Mouse (Mus musculus) cerebellum, adult 2 months (tissue): ENCODE data around the gene Zswim4. TPM values are rescaled to one million over a fixed set of nuclear protein-coding genes. Genes with fewer than 3 reads are reported as not detected.

Source experiments
- DNase-seq, 2 experiments: peaks; one replicate each; pipeline ENCODE4 v3.0.0; 2021
- H3K27ac ChIP-seq: fragments of 200-500 bp; 2 replicates; pipeline ENCODE4 v1.5.1; 2012; ENCODE audit warnings: low read length, control low read depth, inconsistent platforms; ENCODE audit not compliant: insufficient read depth
- H3K27me3 ChIP-seq: fragments of 200-500 bp; 2 replicates; pipeline ENCODE4 v1.6.1; 2012; ENCODE audit warnings: inconsistent platforms, mild to moderate bottlenecking, low read length, moderate library complexity; ENCODE audit not compliant: control insufficient read depth, insufficient read depth
- H3K4me1 ChIP-seq: fragments of 200-500 bp; 2 replicates; pipeline ENCODE4 v1.6.1; 2011; ENCODE audit warnings: low read length; ENCODE audit not compliant: control insufficient read depth, insufficient read depth
- H3K4me3 ChIP-seq: fragments of 200-500 bp; replicated peaks from 2 replicates; pipeline ENCODE3; 2011; ENCODE audit warnings: mild to moderate bottlenecking, low read depth, low read length, control low read depth; ENCODE audit not compliant: insufficient read depth
- CTCF ChIP-seq: fragments of 200-500 bp; IDR thresholded peaks from 2 replicates; pipeline ENCODE4 v1.5.1; 2011; ENCODE audit warnings: low read depth, mild to moderate bottlenecking, control low read depth, low read length, moderate library complexity, borderline replicate concordance; ENCODE audit not compliant: insufficient read depth
- POLR2A ChIP-seq: fragments of 200-500 bp; IDR thresholded peaks from 2 replicates; pipeline ENCODE4 v1.6.1; 2011; ENCODE audit warnings: low read length, control low read depth, borderline replicate concordance; ENCODE audit not compliant: insufficient read depth
- WGBS: fragments of 180-500 bp; shearing (Covaris S2); methylation state at CpG from one replicate; pipeline ENCODE4 v1.1.7; 2018; 5-methylcytosine and 5-hydroxymethylcytosine counted together
- polyA plus RNA-seq: library from polyadenylated mRNA; depleted of rRNA; stranded (reverse); fragments of >200 nt; gene quantifications from 2 replicates; pipeline ENCODE4 v1.2.3, GENCODE M21; 2012; rRNA removed

The Zswim4 gene
- polyA plus RNA-seq, 1 experiment = 14.0 TPM

DNA sequence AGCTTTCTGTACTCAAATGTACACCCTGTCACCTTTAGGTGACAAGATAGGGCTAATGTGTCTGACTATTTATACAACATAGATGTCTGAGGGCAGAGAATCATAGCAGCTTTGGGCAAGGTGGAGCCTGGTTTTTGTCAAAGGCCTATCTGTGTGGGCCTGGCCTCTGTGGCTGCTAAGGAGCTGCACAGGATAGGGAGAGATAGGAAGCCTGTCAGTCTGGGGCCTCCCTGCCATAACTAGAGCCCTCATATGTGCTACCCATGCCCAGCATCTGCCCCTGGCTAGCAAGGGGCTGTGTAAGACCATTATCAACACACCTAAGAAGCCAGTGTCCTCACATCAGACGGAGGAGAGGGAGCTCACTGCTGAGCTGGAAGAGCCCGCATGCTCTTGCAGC lies 69.2 kb downstream of the Zswim4 start:
- Histone ChIP-seq H3K4me3 (no peak overlapping the region), H3K27ac (no peak overlapping the region), H3K4me1 (peaks cover 7% of the 10 kb centered on the region), H3K27me3 (no peaks in the 10 kb centered on the region)
- no peak for DNase-seq
- 93% methylated on average over 2 of the region's 2 CpGs for WGBS
- TF ChIP-seq CTCF (no peak), POLR2A (no peak)

Other genes starting within 250 kb of the Zswim4 start
- gene Samd1, start 239.4 kb downstream of the Zswim4 start, polyA plus RNA-seq = 50.5 and 55.1 TPM in 2 replicates
- gene 1700067K01Rik, start 235.6 kb downstream of the Zswim4 start, polyA plus RNA-seq = 0.11 and 0.14 TPM in 2 replicates
- gene 2210011C24Rik, start 224.9 kb downstream of the Zswim4 start, polyA plus RNA-seq = 4.6 and 7.8 TPM in 2 replicates
- gene Palm3, start 215.6 kb downstream of the Zswim4 start, polyA plus RNA-seq = 2.8 and 4.1 TPM in 2 replicates
- 0.17 and 0.21 TPM in 2 replicates for gene Il27ra, start 194.5 kb downstream of the Zswim4 start, polyA plus RNA-seq
- 2.6 and 7.4 TPM in 2 replicates for gene Rln3, start 192.1 kb downstream of the Zswim4 start, polyA plus RNA-seq
- 2.0 and 2.1 TPM in 2 replicates for gene Gm10643, start 171.9 kb downstream of the Zswim4 start, polyA plus RNA-seq
- gene Rfx1, start 170.2 kb downstream of the Zswim4 start, polyA plus RNA-seq = 27.2 and 27.8 TPM in 2 replicates
- gene Dcaf15, start 132.3 kb downstream of the Zswim4 start, polyA plus RNA-seq = 39.0 and 44.7 TPM in 2 replicates
- gene Podnl1, start 111.1 kb downstream of the Zswim4 start, polyA plus RNA-seq = 0.14 and 0.20 TPM in 2 replicates
- 40.4 and 45.1 TPM in 2 replicates for gene Cc2d1a, start 89.1 kb downstream of the Zswim4 start, polyA plus RNA-seq
- gene 4930432K21Rik, start 89.0 kb downstream of the Zswim4 start, polyA plus RNA-seq = 2.7 and 3.2 TPM in 2 replicates
- 2.3 and 2.8 TPM in 2 replicates for gene Nanos3, start 51.8 kb downstream of the Zswim4 start, polyA plus RNA-seq
- gene D8Ertd738e, start 12.7 kb upstream of the Zswim4 start, polyA plus RNA-seq = 210 and 226 TPM in 2 replicates
- gene Mri1, start 20.3 kb upstream of the Zswim4 start, polyA plus RNA-seq = 32.9 and 35.5 TPM in 2 replicates
- gene Ccdc130, start 33.3 kb upstream of the Zswim4 start, polyA plus RNA-seq = 39.1 and 43.1 TPM in 2 replicates
- gene Cacna1a, start 151.4 kb upstream of the Zswim4 start, polyA plus RNA-seq = 220 and 260 TPM in 2 replicates